Mouse (Mus musculus) kidney, postnatal 36 days (tissue): ENCODE measurements around the gene Xrn2.

ENCODE experiments used
- DNase-seq, 2 experiments: peaks; one replicate each; pipeline ENCODE4 v3.0.0; 2021 to 2022; ENCODE audit warnings: mixed read lengths in 2 of 2

The Xrn2 gene

GRCm38 (mm10) chr2:147067480-147068246 lies 54.9 kb downstream of the Xrn2 start:
- no peak for DNase-seq

GRCm38 (mm10) chr2:147069077-147069476 lies 56.3 kb downstream of the Xrn2 start:
- DNase-seq = no peak

GRCm38 (mm10) chr2:147070305-147070704 lies 57.5 kb downstream of the Xrn2 start:
- DNase-seq = no peak

GRCm38 (mm10) chr2:147073962-147074361 lies 61.2 kb downstream of the Xrn2 start:
- DNase-seq = no peak

- no peak for DNase-seq
These were observed 61.6 kb downstream of the Xrn2 start for GRCm38 (mm10) chr2:147074399-147074798.

- no peak for DNase-seq
These were observed 69.6 kb downstream of the Xrn2 start for GRCm38 (mm10) chr2:147082391-147082790.

GRCm38 (mm10) chr2:147083471-147084365 lies 70.9 kb downstream of the Xrn2 start:
- peak in 1 of 2 experiments; percentile 33 for DNase-seq

GRCm38 (mm10) chr2:147084366-147085071 lies 71.7 kb downstream of the Xrn2 start:
- DNase-seq = peak in 1 of 2 experiments; percentile 30

GRCm38 (mm10) chr2:147085072-147085870 lies 72.5 kb downstream of the Xrn2 start, which contains the start of gene Nkx2-4:
Gene Nkx2-4, minus strand, starts transcription at chr2:147085445.
- DNase-seq = peak in 1 of 2 experiments; percentile 18

GRCm38 (mm10) chr2:147085937-147086336 lies 73.1 kb downstream of the Xrn2 start:
- DNase-seq = no peak

GRCm38 (mm10) chr2:147086441-147086840 lies 73.6 kb downstream of the Xrn2 start:
- no peak for DNase-seq

- DNase-seq = no peak
These were observed 106.9 kb downstream of the Xrn2 start for GRCm38 (mm10) chr2:147119736-147120135.

GRCm38 (mm10) chr2:147127366-147127765 lies 114.6 kb downstream of the Xrn2 start:
- DNase-seq = no peak
